Mouse (Mus musculus) liver, adult 2 months (tissue): ENCODE data around the gene BC034090.

Experiments
- CTCF ChIP-seq: fragments of 200-500 bp; IDR thresholded peaks from 2 replicates; pipeline ENCODE4 v1.5.1; 2011; ENCODE audit warnings: low read depth, low read length, control low read depth
- POLR2A ChIP-seq: fragments of 200-500 bp; IDR thresholded peaks from 2 replicates; pipeline ENCODE4 v1.6.1; 2011; ENCODE audit warnings: low read length, control low read depth; ENCODE audit not compliant: insufficient read depth; ENCODE audit errors: extremely low read depth

DNA sequence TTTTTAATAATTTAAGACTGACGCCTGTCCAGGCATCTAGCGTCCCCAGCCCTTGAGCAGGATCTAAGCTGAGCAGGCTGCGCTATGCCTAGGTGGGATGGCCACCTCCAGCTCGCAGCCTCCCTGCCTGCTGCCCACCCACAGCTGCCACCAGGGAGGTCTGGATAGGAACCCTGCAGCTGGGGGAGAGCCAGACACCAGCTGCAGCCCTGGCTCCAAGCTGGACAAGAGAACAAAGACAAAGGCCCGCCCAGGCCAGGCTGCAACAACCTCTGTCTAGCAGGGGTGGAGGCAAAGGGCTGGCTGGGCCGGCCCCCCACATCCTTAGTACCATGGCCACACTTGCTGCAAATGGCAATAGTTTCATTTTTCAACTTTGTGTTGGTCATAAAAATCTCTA is 31.8 kb downstream of the BC034090 start:
- TF ChIP-seq POLR2A (no peak), CTCF (no peak)
